Mouse (Mus musculus) embryonic facial prominence, embryonic 13.5 days (tissue): ENCODE data around the gene Grm8. TPM values are rescaled to one million over a fixed set of nuclear protein-coding genes. Genes with fewer than 3 reads are reported as not detected.

ENCODE experiments used
- microRNA counts: library from miRNA; unstranded; fragments of <30 nt; microRNA quantifications from one replicate; lab custom pipeline; 2016
- microRNA-seq: library from miRNA; unstranded; fragments of <30 nt; microRNA quantifications from one replicate; pipeline ENCODE4, GENCODE M21; 2016
- polyA plus RNA-seq: library from polyadenylated mRNA; unstranded; fragments of >200 nt; fragmentation: Nextera tagmentation; extraction: Ambion mirVana; gene quantifications from 2 replicates; pipeline ENCODE4 v1.2.1, GENCODE M21; 2015

The Grm8 gene
- polyA plus RNA-seq, 1 experiment from 2014 or later = 4.2 TPM

MicroRNAs within 50 kb of the gene (microRNA counts, 519-probe panel; counts per million panel counts)
- 2,993 counts per million, percentile 69 among the panel's probes with 10 or more counts for microRNA mmu-miR-592 (lab: Ali Mortazavi, UCI)

Small RNA genes within 50 kb of the gene (microRNA-seq; reads per million reads assigned to microRNA genes)
- gene Mir592 = 58.2 reads per million, percentile 46 among the genes with 10 or more reads in this experiment
